Mouse (Mus musculus) small intestine, adult 2 months (tissue): ENCODE measurements around the gene Pard6a.

Experiments
- CTCF ChIP-seq: fragments of 200-500 bp; IDR thresholded peaks from 2 replicates; pipeline ENCODE4 v1.5.1; 2012; ENCODE audit warnings: low read depth, mild to moderate bottlenecking, control low read depth, inconsistent platforms, low read length, moderate library complexity, mixed read lengths; ENCODE audit not compliant: insufficient replicate concordance, insufficient read length; ENCODE audit errors: extremely low read depth
- POLR2A ChIP-seq: fragments of 200-500 bp; IDR thresholded peaks from 2 replicates; pipeline ENCODE4 v1.6.1; 2012; ENCODE audit warnings: low read depth, mild to moderate bottlenecking, control low read depth, inconsistent platforms, low read length, moderate library complexity

GRCm38 (mm10) chr8:105732186-105732585, 31.2 kb downstream of the Pard6a start:
- TF ChIP-seq CTCF (no peak), POLR2A (no peak)
